Mouse (Mus musculus) bone marrow macrophage, adult 2 months (primary cell): ENCODE data around the gene Gm11444.

Experiments
- CTCF ChIP-seq: IDR thresholded peaks from 2 replicates; pipeline ENCODE4 v1.5.1; 2012; ENCODE audit warnings: low read depth, mild to moderate bottlenecking, low read length, moderate library complexity
- POLR2A ChIP-seq: IDR thresholded peaks from 2 replicates; pipeline ENCODE4 v1.6.1; 2012; ENCODE audit warnings: mild to moderate bottlenecking, low read depth, low read length, borderline replicate concordance

DNA sequence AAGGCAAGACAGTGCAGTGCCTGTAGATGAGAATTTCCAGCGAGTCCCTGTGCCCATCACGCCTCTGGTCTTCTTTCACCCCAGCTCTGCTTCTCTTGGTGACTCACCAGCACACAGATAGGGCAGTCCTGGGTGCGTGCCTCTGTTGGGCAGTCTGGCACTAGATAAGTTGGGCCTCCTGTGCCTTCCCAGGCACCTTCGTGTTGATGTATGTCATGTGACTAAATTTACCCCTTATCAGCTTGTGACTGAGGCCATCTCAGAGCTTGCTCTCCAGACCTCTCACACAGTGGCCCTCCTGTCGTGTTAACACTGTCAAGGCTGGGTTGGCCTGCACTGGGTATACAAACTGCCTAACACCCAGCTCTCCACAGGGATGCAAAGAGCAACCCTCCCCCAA, 46.1 kb downstream of the Gm11444 start:
- TF ChIP-seq CTCF (no peak), POLR2A (no peak)
